Mouse (Mus musculus) heart, postnatal 14 days (tissue): ENCODE results near the gene Phf20. TPM values are rescaled to one million over a fixed set of nuclear protein-coding genes. Genes with fewer than 3 reads are reported as not detected.
"Not testable (repeated sequence)": the region's sequence is repeated elsewhere in the genome, so short reads cannot be mapped to it uniquely, and the experiment has no call there.

ENCODE experiments used
- DNase-seq, 2 experiments: peaks; one replicate each; pipeline ENCODE4 v3.0.0; 2021 to 2022
- intact Hi-C: fragments of 180-260 bp; cut with DNase I; formaldehyde crosslinking; loops from one replicate; pipeline ENCODE4 v1.15.1; 2025
- total RNA-seq, 2 experiments: library from RNA; stranded (reverse); gene quantifications; 2 replicates each; pipeline ENCODE4 v1.2.3; 2021

The Phf20 gene
- total RNA-seq, 2 experiments from 2014 or later: 19.5 to 20.3 TPM

DNA sequence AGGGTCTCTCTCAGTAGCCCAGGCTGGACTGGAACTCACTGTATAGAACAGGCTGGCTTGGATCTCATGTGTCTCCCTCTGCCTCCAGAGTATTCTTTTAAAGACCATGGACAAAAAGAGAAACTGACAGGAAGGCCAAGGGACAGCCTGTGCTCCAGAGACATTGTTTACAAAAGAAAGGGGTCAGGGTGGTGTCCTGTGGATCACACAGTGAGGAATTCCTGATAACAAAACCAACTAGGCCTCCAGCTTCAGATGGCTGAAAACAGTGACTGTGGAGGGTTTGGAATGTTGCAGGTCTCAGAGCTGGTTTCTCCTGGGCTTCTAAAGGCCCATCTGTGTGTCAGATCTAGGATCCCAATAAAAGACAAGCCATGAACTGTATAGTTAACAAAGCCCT is 1.7 kb upstream of the Phf20 start:
- intact Hi-C loops: no loop called here
- no peak for DNase-seq

- intact Hi-C loops: loop anchor here (2.0 kb wide), 1 partner anchor 17 kb away; the partner anchor contains the start of gene Rbm39
Observed at GRCm38 (mm10) chr2:156197129-156197911, 1.1 kb downstream of the Phf20 start.

GRCm38 (mm10) chr2:156199944-156200343 is 3.7 kb downstream of the Phf20 start:
- no peak for DNase-seq
- intact Hi-C loops: loop anchor here (5.0 kb wide), 1 partner anchor 57 kb away; no protein-coding TSS in a partner anchor

More at GRCm38 (mm10) chr2:156197129-156197911, 1.1 kb downstream of the Phf20 start:
- DNase-seq: no peak

- intact Hi-C loops: loop anchor here (5.0 kb wide), 1 partner anchor 56 kb away; no protein-coding TSS in a partner anchor
Observed at GRCm38 (mm10) chr2:156201486-156201885, 5.2 kb downstream of the Phf20 start.

GRCm38 (mm10) chr2:156202848-156203437 is 6.7 kb downstream of the Phf20 start:
- DNase-seq: peak; percentile 39 to 54
- intact Hi-C loops: loop anchor here (5.0 kb wide), 1 partner anchor 54 kb away; no protein-coding TSS in a partner anchor

More at GRCm38 (mm10) chr2:156201486-156201885, 5.2 kb downstream of the Phf20 start:
- no peak for DNase-seq

GRCm38 (mm10) chr2:156203917-156204316 is 7.7 kb downstream of the Phf20 start:
- intact Hi-C loops: loop anchor here (5.0 kb wide), 1 partner anchor 53 kb away; no protein-coding TSS in a partner anchor
- DNase-seq: no peak

GRCm38 (mm10) chr2:156217786-156218185 is 21.5 kb downstream of the Phf20 start:
- no peak for DNase-seq
- intact Hi-C loops: no loop called here

- DNase-seq: no peak
- intact Hi-C loops: no loop called here
Observed at GRCm38 (mm10) chr2:156222100-156222499, 25.8 kb downstream of the Phf20 start.

- intact Hi-C loops: no loop called here
- no peak for DNase-seq
Observed at GRCm38 (mm10) chr2:156224043-156224442, 27.8 kb downstream of the Phf20 start.

- intact Hi-C loops: no loop called here
Observed at GRCm38 (mm10) chr2:156227689-156228088, 31.4 kb downstream of the Phf20 start.

GRCm38 (mm10) chr2:156229171-156229570 is 32.9 kb downstream of the Phf20 start:
- intact Hi-C loops: no loop called here
- DNase-seq: no peak

More at GRCm38 (mm10) chr2:156227689-156228088, 31.4 kb downstream of the Phf20 start:
- DNase-seq: no peak

- no peak for DNase-seq
- intact Hi-C loops: no loop called here
Observed at GRCm38 (mm10) chr2:156231340-156231739, 35.1 kb downstream of the Phf20 start.

DNA sequence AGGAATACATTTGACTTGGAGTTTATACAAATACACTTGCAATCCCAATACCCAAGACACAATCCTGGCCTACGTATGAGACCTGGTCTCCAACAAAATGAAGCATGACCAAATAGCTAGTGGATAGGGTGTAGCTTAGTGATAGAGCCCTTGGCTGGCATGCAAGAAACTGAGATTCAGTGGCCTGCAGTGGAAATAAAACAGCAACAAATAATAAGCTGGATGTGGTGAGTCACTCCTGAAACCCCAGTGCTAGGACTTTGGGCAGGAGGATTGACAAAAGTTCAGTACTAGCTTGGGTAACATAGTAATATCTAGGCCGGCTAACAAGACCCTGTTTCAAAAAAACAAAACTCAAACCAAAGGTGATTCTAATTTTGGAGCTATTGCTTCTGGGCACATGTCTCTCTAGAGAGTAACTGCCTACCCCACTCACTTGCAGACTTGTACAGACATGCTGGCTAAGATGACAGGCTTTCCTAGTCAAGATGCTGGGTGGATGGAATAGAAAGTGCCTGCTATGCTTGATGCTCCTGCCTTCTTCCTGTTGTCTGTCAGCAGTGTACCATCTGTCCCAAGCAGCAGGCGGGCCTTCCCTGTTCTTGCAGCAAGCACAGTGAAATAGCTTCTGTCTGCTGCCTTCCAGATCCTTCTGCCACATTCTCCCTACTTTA is 37.1 kb downstream of the Phf20 start:
- DNase-seq: no peak
- intact Hi-C loops: no loop called here

DNA sequence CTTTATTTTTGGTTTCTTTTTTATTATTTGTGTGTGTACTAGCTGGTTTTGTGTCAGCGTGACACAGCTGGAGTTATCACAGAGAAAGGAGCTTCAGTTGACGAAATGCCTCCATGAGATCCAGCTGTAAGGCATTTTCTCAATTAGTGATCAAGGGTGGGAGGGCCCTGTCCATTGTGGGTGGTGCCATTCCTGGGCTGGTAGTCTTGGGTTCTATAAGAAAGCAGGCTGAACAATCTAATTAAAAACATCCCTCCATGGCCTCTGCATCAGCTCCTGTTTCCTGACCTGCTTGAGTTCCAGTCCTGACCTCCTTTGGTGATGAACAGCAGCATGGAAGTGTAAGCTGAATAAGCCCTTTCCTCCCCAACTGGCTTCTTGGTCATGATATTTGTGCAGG is 37.8 kb downstream of the Phf20 start:
- not testable (repeated sequence) for DNase-seq

DNA sequence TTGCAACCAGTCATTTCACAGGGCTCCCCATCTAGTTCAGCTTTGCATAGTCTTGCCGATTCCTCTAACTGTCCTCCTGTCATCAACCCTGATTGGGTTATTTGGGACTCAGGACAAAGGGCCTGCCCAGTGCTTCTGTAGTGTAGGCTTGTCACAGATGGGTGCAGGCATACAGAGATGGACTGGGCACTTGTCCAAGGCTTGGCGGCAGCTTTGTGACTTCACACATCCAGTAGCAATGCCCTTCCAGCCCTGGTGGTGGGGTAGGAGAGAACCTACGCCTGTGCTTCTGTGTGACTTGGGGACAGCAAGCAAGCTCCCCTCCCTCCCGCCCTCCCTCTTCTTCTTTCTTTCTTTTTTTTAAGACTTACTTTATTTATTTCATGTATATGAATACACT is 39.6 kb downstream of the Phf20 start:
- intact Hi-C loops: no loop called here
- peak; percentile 31 to 46 for DNase-seq

More for the DNA sequence above, 37.8 kb downstream of the Phf20 start:
- intact Hi-C loops: not testable (repeated sequence)

GRCm38 (mm10) chr2:156241662-156242061 is 45.4 kb downstream of the Phf20 start:
- no peak for DNase-seq
- intact Hi-C loops: no loop called here

GRCm38 (mm10) chr2:156243011-156243410 is 46.7 kb downstream of the Phf20 start:
- intact Hi-C loops: no loop called here
- DNase-seq: no peak

GRCm38 (mm10) chr2:156247599-156247998 is 51.3 kb downstream of the Phf20 start:
- no peak for DNase-seq
- intact Hi-C loops: no loop called here

GRCm38 (mm10) chr2:156250761-156251160 is 54.5 kb downstream of the Phf20 start:
- intact Hi-C loops: no loop called here
- DNase-seq: no peak

DNA sequence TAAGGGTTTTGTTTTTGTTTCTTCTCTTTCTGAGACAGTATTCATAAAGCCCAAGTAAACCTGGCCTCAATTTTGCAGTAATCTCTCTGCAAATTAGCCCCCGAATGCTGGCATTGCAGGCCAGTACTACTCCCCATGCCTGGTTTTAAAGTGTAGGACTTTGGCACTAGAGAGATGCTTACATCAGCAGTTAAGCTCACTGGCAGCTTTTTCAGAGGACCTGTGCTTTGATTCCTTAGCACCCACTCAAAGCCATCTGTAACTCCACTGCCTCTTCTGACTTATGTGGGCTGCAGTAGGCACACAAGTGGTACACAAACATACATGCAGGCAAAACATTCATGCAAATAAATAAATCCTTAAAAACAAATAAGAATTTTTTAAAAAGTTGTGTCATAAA is 55.0 kb downstream of the Phf20 start:
- intact Hi-C loops: no loop called here
- no peak for DNase-seq

GRCm38 (mm10) chr2:156257051-156257450 is 60.8 kb downstream of the Phf20 start:
- peak; percentile 47 to 61 for DNase-seq
- intact Hi-C loops: loop anchor here (5.0 kb wide), 1 partner anchor 55 kb away; no protein-coding TSS in a partner anchor
